Mouse (Mus musculus) cerebellum, postnatal 4 days (tissue): ENCODE measurements around the gene Cacna1c.

Source experiments
- DNase-seq, 2 experiments: peaks; one replicate each; pipeline ENCODE4 v3.0.0; 2022; ENCODE audit warnings: low spot score in 2 of 2, mixed read lengths in 1 of 2

Gene Cacna1c

DNA sequence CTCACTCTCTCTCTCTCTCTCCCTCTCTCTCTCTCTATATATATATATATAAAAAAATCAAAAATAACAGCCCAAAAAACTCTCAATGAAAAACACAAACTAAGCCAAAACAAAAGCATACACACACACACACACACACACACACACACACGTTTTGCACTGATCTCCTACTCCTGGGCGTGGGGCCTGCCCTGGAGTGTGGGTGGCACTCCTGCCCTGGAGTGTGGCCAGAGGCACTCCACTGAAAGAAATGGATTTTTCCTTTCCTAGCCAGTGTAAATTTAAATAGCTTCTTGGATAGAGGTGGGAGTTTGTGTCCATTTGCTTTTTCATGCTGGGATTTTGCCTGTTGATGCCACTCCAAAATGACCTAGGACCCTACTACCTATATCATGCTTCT, 96.9 kb downstream of the Cacna1c start:
- no peak for DNase-seq

DNA sequence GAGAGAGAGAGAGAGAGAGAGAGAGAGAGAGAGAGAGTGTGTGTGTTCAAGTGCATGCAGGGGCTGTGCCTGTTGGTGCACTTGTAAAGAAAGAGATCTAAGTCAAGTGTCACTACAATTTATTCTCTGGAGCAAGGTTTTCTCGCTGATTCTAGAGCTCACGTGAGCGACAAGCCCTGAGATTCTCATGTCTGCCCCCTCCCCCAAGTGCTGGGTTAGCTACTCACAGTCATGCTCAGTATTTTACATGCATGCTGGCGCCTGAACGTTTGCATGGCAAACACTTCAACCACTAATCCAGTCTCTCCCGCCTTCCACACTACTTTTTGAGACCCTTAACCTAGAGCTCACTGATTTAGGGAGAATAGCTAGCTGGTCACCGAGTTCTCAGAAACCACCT, 99.7 kb downstream of the Cacna1c start:
- no peak for DNase-seq

DNA sequence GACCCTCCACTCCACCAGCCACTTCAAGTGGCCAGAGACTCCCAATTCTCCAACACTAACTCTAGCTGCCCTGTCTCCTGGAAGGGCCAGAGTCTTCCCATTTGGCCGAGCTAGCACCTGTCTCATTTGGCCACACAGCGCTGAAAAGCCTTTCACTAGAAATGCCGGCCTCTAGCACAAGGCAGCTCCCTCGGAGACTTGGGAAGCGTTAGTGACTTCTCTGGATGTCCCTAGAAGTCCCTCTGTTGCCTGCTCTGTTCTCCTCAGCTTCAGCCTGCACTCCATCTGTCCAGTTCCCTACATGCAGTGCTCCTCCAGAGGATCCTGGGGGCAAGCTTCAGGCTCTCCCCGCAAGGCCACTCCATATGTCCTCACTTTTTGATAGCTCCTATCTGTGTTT, 101.1 kb downstream of the Cacna1c start:
- DNase-seq = no peak

DNA sequence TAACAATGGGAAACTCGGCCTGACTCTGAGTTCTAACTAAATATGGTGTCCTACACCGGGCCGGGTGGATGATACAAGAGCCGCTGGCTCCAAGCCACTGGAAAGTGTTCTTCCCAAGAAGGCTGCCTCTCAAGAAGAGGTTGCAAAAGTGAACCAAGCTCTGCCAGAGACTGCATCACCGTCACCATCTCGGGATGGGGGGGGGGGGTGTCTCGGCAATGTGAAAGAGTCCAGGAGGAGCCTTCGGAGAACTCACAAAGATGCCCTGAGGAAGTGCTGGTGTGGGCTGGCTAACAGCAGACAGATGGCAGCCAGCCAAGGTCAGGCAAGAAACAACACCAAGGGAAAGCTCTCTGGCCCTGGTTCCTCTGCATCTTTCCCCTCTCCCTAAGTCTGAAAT, 107.0 kb downstream of the Cacna1c start:
- DNase-seq = peak in 1 of 2 experiments; percentile 32

GRCm38 (mm10) chr6:119088381-119088780, 107.8 kb downstream of the Cacna1c start:
- DNase-seq = no peak

DNA sequence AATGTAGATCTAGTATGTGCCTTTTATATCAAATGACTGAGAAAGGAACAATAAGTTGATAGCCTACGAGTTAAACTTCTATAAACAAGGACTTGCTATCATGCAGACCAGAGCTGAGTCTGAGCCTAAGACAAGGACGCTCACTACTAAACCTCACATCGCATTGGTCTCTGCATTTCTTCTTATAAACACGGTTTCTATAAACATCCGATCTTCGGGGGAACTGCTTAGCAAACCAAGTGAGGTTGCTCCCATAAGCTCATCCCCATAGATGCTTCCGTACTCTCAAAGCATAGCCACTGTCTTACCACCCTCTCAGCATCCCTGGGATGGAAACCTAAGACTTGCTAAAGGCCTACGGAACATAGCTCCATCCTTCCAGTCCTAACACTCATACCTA, 108.3 kb downstream of the Cacna1c start:
- no peak for DNase-seq

- DNase-seq = no peak
These were observed 110.4 kb downstream of the Cacna1c start for GRCm38 (mm10) chr6:119085789-119086188.

GRCm38 (mm10) chr6:119084532-119084931, 111.7 kb downstream of the Cacna1c start:
- no peak for DNase-seq

- no peak for DNase-seq
These were observed 112.7 kb downstream of the Cacna1c start for GRCm38 (mm10) chr6:119083559-119083958.

DNA sequence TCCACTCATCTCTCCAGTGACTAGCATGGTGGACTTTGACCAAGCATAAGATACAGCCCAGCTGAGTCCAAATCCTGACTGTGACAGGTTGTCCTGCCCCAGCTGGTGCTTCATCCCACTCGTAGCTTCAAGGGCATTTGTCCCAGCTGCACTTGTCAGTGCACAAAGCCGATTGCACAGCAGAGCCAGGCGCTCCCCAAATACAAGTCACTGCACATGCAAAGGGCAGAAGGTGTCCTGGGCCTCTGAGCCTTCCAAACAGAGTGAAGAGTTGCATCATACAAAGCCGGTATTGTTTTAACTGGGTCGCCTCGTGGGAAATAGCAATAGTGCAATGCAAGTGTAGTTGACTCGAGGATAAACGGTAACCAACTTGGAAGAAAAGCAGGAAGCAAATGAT, 113.6 kb downstream of the Cacna1c start:
- no peak for DNase-seq

DNA sequence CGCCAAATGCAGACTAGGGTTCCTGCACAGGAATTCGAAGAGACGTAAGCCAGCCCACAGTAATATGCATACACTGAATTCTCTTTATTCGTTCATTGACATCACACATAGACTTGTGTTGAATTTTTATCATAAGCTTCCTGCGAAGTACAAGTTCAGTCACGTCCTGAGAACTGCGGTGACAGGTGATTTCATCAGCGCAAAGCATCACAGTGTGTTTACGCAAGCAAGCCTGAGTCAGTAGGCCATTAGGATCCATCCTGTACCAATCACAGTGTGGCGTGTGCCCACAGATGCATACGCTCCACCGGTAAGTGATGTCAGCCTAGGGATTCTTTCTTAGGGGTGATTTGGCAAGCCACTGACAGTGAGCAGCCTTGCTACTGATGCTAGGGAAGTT, 114.6 kb downstream of the Cacna1c start:
- DNase-seq = no peak

DNA sequence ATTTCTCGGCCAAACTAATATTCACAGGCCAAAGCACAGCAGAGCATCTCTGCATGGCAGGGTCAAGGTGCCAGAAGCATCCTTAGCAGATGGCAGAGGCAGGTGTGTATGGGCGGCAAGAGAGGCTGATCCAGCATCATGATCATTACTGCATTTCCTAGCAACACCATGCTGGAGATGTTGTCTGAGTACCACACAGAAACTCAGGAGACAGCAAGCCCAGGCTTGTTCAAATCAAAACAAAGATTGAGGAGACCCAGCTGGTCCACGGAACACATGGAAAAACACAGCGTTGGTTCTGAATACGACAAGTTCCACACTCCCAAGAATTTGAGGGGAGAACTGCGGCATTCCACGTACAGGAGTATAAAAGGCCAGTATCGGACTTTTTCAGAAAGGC, 116.6 kb downstream of the Cacna1c start:
- DNase-seq = peak in 1 of 2 experiments; percentile 20

DNA sequence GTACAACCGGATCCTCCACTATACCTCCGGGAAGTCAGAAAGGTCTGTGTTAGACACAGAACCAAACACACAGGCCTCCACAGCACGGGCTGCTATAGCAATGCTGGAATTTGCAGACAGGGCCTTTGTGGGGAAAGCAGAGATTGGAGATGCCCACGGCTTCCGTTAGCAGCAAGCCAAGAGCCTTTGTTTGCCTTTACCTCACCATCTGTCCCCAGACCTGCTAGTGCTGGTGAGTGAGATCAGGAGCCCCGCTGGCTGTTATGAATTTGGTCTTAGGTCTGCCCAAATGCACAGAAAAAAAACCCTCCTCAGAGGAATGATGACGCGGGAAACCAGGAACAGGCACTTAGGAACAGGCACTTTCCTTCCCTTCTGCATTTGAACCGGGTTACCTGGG, 117.3 kb downstream of the Cacna1c start:
- peak in 1 of 2 experiments; percentile 14 for DNase-seq

DNA sequence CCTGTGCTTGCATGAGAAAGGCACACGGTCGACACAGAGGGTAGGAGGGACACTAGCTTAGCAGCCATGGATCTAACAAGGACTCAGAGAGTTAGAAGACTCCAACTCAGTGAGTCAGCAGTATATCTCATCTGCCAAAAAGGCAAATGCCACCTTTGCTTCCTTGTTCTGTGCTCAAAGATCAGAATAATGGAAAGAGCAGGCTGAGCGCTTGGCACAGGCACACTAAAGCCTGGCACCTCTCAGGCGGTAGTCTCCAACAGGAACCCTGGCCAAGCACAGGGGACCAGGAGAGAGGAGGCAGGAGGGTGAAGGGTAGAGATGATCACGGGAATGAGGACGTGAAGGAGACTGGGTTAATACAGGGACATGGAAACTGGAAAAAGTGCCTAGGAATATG, 119.0 kb downstream of the Cacna1c start:
- no peak for DNase-seq

- no peak for DNase-seq
These were observed 122.7 kb downstream of the Cacna1c start for GRCm38 (mm10) chr6:119073419-119074071.

GRCm38 (mm10) chr6:119072772-119073171, 123.4 kb downstream of the Cacna1c start:
- DNase-seq = no peak

DNA sequence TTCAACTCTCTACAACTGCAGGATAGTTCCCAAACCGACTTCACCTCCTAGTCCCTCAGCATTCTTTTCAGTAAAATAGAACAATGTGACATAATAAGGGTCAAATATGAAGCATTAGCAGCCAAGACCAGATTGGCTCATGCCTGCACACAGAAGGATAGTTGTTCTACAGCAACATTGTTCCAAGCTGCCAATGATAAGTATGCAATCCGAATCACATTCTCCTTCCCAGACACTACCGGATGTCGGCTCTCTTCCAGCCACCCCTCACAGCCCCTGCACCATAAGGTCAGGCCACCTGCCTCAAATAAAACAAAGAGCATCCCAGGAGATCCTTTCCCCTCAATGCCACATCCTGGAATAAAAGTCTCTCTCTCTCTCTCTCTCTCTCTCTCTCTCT, 125.4 kb downstream of the Cacna1c start:
- no peak for DNase-seq

DNA sequence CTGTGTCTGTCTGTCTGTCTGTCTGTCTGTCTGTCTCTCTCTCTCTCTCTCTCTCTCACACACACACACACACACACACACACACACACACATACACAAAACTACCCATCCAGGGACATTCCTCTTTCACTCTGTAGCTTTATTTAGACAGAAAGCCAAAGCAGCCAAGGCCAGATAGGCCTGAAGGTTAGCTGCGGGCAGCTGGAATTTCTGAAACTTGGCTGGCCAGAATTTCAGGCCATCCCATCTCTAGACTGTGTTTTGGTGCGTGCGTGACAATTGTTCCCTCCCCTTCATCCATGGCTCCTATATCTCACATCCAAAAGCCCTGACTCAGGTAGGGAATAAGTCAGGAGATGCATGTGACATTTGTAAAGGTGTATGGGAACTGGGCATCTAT, 125.9 kb downstream of the Cacna1c start:
- no peak for DNase-seq

DNA sequence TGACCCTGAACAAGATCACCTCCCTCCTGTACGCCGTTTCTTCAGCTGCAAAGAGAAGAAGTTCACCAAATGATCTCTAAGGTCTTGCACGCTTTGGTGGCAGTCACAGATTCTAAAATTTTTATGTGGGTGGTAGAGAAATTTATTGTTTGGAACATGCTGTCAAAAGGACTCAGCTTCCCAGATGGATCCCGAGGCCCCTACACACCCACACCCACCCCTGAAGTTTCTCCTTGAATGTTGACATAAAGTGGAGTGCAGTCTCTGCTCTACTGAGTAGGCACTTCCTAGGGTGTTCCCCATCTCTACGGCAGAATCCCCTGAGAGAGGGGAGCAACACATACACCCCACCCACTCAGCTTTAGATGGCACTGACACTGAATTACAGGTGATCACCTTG, 127.1 kb downstream of the Cacna1c start:
- DNase-seq = no peak

DNA sequence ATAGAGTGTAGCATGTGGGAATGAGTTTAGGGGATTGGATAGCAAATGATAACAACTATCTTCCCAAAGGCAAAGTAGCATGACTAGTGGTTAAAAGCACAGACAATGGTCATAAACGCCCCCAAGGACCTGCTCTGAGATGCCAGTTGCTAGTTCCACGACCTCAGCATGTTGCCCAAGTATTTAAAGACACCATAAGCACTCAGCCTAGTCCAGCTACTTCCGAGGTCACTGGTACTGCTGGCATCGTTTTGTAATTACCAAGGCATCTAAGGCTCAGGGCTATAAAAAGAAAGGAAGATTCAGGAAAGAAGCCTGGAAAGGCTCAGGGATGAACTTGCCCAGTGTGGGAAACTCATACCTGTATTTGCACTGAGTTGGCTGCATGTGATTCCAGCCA, 127.6 kb downstream of the Cacna1c start:
- DNase-seq = no peak

DNA sequence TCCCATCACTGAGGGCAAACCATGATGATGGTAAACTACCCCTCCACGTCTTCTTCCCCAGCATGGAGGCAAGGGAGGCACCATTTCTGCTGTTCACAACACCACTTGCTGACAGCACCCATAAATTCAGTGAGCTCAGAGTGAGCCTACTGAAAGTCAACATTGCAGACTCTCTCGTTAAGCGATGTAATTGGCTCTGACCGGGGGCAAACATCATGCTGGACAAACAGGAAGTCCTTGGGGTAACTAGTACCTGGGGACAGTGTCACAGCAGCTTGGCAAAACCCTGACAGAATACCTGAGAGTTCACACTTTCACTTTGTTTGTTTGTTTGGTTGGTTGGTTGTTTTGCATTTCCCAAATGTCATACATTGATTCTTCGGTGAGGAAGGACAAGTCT, 131.3 kb downstream of the Cacna1c start:
- no peak for DNase-seq

DNA sequence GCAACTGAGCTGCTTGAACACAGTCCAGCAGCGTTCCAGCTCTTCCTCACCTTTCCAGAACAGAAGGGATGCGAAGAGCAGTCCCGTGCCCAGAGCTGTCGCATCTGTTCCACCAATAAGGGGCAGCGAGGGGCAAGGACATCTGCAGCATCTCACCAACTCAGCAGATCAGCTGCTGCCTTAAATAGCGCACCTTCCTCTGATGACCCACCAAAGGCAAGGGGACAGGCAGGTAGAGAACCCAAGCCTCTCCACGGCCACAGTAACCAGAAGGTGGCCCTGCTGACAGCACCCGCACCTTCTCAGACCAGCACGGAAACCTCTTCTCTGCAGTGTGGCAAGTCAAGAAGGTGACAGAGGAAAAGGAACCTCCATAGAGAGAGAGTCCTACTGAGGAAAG, 131.8 kb downstream of the Cacna1c start:
- DNase-seq = no peak

GRCm38 (mm10) chr6:119062695-119063094, 133.5 kb downstream of the Cacna1c start:
- DNase-seq = no peak

DNA sequence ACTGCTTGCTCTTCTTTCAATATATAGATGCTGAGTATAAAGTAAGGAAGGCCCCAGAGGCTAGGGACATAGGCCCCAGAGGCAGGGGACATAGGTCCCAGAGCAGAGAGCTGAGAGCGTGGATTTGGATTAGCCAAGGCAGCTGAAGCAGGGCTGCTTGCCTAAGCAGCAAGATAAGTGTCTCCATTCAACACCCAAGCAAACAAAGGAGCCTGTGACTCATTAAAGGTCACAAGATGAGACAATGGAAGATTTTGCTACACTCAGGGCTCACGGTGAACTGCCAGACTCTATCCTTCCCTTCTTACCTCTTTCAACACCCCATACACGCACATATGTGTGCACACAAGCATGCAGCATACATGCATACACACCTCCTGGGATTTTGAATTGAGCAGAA, 137.3 kb downstream of the Cacna1c start:
- DNase-seq = no peak
